Mouse (Mus musculus): Measurements from ENCODE around the gene Pfkm. TPM values are rescaled to one million over a fixed set of nuclear protein-coding genes. Genes with fewer than 3 reads are reported as not detected.
A peak's percentile ranks its signal among the peaks of the same experiment; 100 is the strongest.

Gene Pfkm
- polyA plus RNA-seq, 1 experiment from 2014 or later, result 38.2 TPM

- WGBS, result 3% methylated on average over 19 of the region's 19 CpGs
- no peak for DNase-seq (ENCODE audit: extremely low spot score, low spot score)
- H3K4me3 ChIP-seq, result peak overlapping the region; percentile 63
- H3K4me1 ChIP-seq, result peaks cover 48% of the 10 kb centered on the region
- peaks cover 84% of the 10 kb centered on the region for H3K27me3 ChIP-seq (ENCODE audit: poor library complexity, severe bottlenecking)
- peak overlapping the region; percentile 87 for H3K27ac ChIP-seq
- H3K36me3 ChIP-seq (replicated peaks), result no peaks in the 10 kb centered on the region
- no peaks in the 10 kb centered on the region for H3K9me3 ChIP-seq
These were observed 76.2 kb downstream of the Pfkm start for GRCm38 (mm10) chr15:98168622-98169004.

- H3K4me1 ChIP-seq, result peaks cover 48% of the 10 kb centered on the region
- no peaks in the 10 kb centered on the region for H3K36me3 ChIP-seq (replicated peaks)
- DNase-seq (ENCODE audit: extremely low spot score, low spot score), result no peak
- H3K27ac ChIP-seq, result no peak overlapping the region
- 52% methylated on average over 7 of the region's 7 CpGs for WGBS
- H3K27me3 ChIP-seq (ENCODE audit: poor library complexity, severe bottlenecking), result peaks cover 91% of the 10 kb centered on the region
- H3K9me3 ChIP-seq, result no peaks in the 10 kb centered on the region
- peak overlapping the region; percentile 18; the same call in 1 of the 2 replicates for H3K4me3 ChIP-seq
These were observed 78.0 kb downstream of the Pfkm start for GRCm38 (mm10) chr15:98170365-98170764.

GRCm38 (mm10) chr15:98170917-98171316, 78.5 kb downstream of the Pfkm start:
- no peak for DNase-seq (ENCODE audit: extremely low spot score, low spot score)
- Histone ChIP-seq H3K36me3 (replicated peaks) (no peaks in the 10 kb centered on the region), H3K9me3 (no peaks in the 10 kb centered on the region), H3K27me3 (ENCODE audit: poor library complexity, severe bottlenecking) (peaks cover 86% of the 10 kb centered on the region), H3K27ac (no peak overlapping the region), H3K4me3 (no peak overlapping the region), H3K4me1 (peaks cover 48% of the 10 kb centered on the region)
- 79% methylated on average over 9 of the region's 9 CpGs for WGBS

GRCm38 (mm10) chr15:98172113-98172512, 79.7 kb downstream of the Pfkm start:
- H3K4me3 ChIP-seq, result no peak overlapping the region
- no peak for DNase-seq (ENCODE audit: extremely low spot score, low spot score)
- peaks cover 39% of the 10 kb centered on the region for H3K4me1 ChIP-seq
- no peaks in the 10 kb centered on the region for H3K36me3 ChIP-seq (replicated peaks)
- H3K27ac ChIP-seq, result no peak overlapping the region
- peaks cover 81% of the 10 kb centered on the region for H3K27me3 ChIP-seq (ENCODE audit: poor library complexity, severe bottlenecking)
- H3K9me3 ChIP-seq, result no peaks in the 10 kb centered on the region
- WGBS, result 69% methylated on average over 5 of the region's 5 CpGs

GRCm38 (mm10) chr15:98173821-98174220, 81.4 kb downstream of the Pfkm start:
- Histone ChIP-seq H3K9me3 (no peaks in the 10 kb centered on the region), H3K27me3 (ENCODE audit: poor library complexity, severe bottlenecking) (peaks cover 80% of the 10 kb centered on the region), H3K36me3 (replicated peaks) (no peaks in the 10 kb centered on the region), H3K27ac (no peak overlapping the region), H3K4me1 (peaks cover 22% of the 10 kb centered on the region), H3K4me3 (no peak overlapping the region)
- no peak for DNase-seq (ENCODE audit: extremely low spot score, low spot score)
- WGBS, result 43% methylated on average over 8 of the region's 8 CpGs

- Histone ChIP-seq H3K27me3 (ENCODE audit: poor library complexity, severe bottlenecking) (peaks cover 62% of the 10 kb centered on the region), H3K36me3 (replicated peaks) (no peaks in the 10 kb centered on the region), H3K27ac (no peak overlapping the region), H3K9me3 (no peaks in the 10 kb centered on the region), H3K4me1 (peaks cover 20% of the 10 kb centered on the region), H3K4me3 (no peak overlapping the region)
- 77% methylated on average over 3 of the region's 3 CpGs for WGBS
- no peak for DNase-seq (ENCODE audit: extremely low spot score, low spot score)
These were observed 84.9 kb downstream of the Pfkm start for GRCm38 (mm10) chr15:98177320-98177719.

GRCm38 (mm10) chr15:98180567-98181131, 88.3 kb downstream of the Pfkm start:
- Histone ChIP-seq H3K4me1 (peaks cover 19% of the 10 kb centered on the region), H3K27ac (peak overlapping the region; percentile 84), H3K27me3 (ENCODE audit: poor library complexity, severe bottlenecking) (peaks cover 38% of the 10 kb centered on the region), H3K4me3 (peak overlapping the region; percentile 61), H3K36me3 (replicated peaks) (no peaks in the 10 kb centered on the region), H3K9me3 (no peaks in the 10 kb centered on the region)
- no peak for DNase-seq (ENCODE audit: extremely low spot score, low spot score)
- 7% methylated on average over 26 of the region's 26 CpGs for WGBS

- no peaks in the 10 kb centered on the region for H3K9me3 ChIP-seq
- peak overlapping the region; percentile 84 for H3K27ac ChIP-seq
- H3K27me3 ChIP-seq (ENCODE audit: poor library complexity, severe bottlenecking), result peaks cover 38% of the 10 kb centered on the region
- peak; percentile 95 for DNase-seq (ENCODE audit: extremely low spot score, low spot score)
- WGBS, result 0% methylated on average over 30 of the region's 30 CpGs
- H3K4me1 ChIP-seq, result peaks cover 19% of the 10 kb centered on the region
- H3K36me3 ChIP-seq (replicated peaks), result no peaks in the 10 kb centered on the region
- H3K4me3 ChIP-seq, result peak overlapping the region; percentile 61
These were observed 88.8 kb downstream of the Pfkm start for GRCm38 (mm10) chr15:98181132-98181711.

Other genes with a start within 250 kb of the Pfkm start
- 21.6 and 25.3 TPM in 2 replicates for gene Hdac7, start 248.1 kb upstream of the Pfkm start, polyA plus RNA-seq (2016; fragmentation: Nextera tagmentation; extraction: Ambion mirVana)
- gene Vdr, start 182.0 kb upstream of the Pfkm start, polyA plus RNA-seq (2016; fragmentation: Nextera tagmentation; extraction: Ambion mirVana), result 0.49 and 0.67 TPM in 2 replicates
- gene Tmem106c, start 128.4 kb upstream of the Pfkm start, polyA plus RNA-seq (2016; fragmentation: Nextera tagmentation; extraction: Ambion mirVana), result 39.2 and 43.2 TPM in 2 replicates
- 183 and 190 TPM in 2 replicates for gene Col2a1, start 87.9 kb upstream of the Pfkm start, polyA plus RNA-seq (2016; fragmentation: Nextera tagmentation; extraction: Ambion mirVana)
- 48.9 and 49.4 TPM in 2 replicates for gene Senp1, start 1.2 kb downstream of the Pfkm start, polyA plus RNA-seq (2016; fragmentation: Nextera tagmentation; extraction: Ambion mirVana)
- 40.7 and 40.8 TPM in 2 replicates for gene Asb8, start 73.0 kb downstream of the Pfkm start, polyA plus RNA-seq (2016; fragmentation: Nextera tagmentation; extraction: Ambion mirVana)
- 4.4 and 4.6 TPM in 2 replicates for gene Ccdc184, start 74.6 kb downstream of the Pfkm start, polyA plus RNA-seq (2016; fragmentation: Nextera tagmentation; extraction: Ambion mirVana)
- not detected in 2 replicates for gene Olfr288, start 103.0 kb downstream of the Pfkm start, polyA plus RNA-seq (2016; fragmentation: Nextera tagmentation; extraction: Ambion mirVana)
- gene Gm44579, start 128.4 kb downstream of the Pfkm start, polyA plus RNA-seq (2016; fragmentation: Nextera tagmentation; extraction: Ambion mirVana), result not detected in 2 replicates
- not detected in 2 replicates for gene Olfr287, start 128.5 kb downstream of the Pfkm start, polyA plus RNA-seq (2016; fragmentation: Nextera tagmentation; extraction: Ambion mirVana)
- not detected in 2 replicates for gene Olfr286, start 141.9 kb downstream of the Pfkm start, polyA plus RNA-seq (2016; fragmentation: Nextera tagmentation; extraction: Ambion mirVana)
- gene H1fnt, start 164.7 kb downstream of the Pfkm start, polyA plus RNA-seq (2016; fragmentation: Nextera tagmentation; extraction: Ambion mirVana), result not detected in 2 replicates
- gene Zfp641, start 203.6 kb downstream of the Pfkm start, polyA plus RNA-seq (2016; fragmentation: Nextera tagmentation; extraction: Ambion mirVana), result 0.47 and 0.58 TPM in 2 replicates
- gene Olfr285, start 224.8 kb downstream of the Pfkm start, polyA plus RNA-seq (2016; fragmentation: Nextera tagmentation; extraction: Ambion mirVana), result not detected in 2 replicates
- gene Olfr284, start 248.4 kb downstream of the Pfkm start, polyA plus RNA-seq (2016; fragmentation: Nextera tagmentation; extraction: Ambion mirVana), result not detected in 2 replicates

All from forebrain, embryonic 10.5 days (tissue).